In the genomic region with DNA sequence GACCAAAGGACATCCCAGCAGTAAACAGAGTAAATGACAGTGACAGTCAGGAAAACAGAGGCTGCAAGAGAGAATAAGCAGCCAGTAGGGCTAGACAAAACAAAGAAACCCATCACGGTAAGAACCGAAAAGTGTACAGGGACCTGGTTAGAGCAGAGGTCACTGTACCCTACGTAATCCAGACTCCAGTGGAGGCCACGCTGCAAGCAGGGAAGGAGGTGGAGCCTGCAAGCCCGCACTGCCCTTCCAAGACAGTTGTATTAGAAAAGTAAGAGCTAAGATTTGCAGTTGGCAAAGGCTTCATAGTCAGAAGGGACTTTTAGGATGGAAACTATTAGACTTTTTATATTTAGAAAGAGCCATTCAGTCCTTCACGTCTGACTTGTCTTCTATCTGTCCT, we compare ENCODE assay signal across 25 mouse cellular contexts. TPM values are rescaled to one million over a fixed set of nuclear protein-coding genes. Genes with fewer than 3 reads are reported as not detected.
DNase-seq lines count a peak whose midpoint lies in the region; TF ChIP-seq lines count a peak whose summit lies in the region.
"Had no signal": no experiment of that assay in that cellular context is flagged by ENCODE, and none has a peak within 500 bp of the region (broad histone marks: within the 10 kb centered on the region; RNA-seq: fewer than 3 reads in every experiment).

No protein-coding gene starts in this region.

- WGBS in bone marrow, adult 2 months: 65% methylated on average over 6 of the region's 6 CpGs

- no peaks in the 10 kb centered on the region for H3K27me3 ChIP-seq in CH12.LX (replicated peaks)
- H3K27me3 ChIP-seq: forebrain, embryonic 13.5 days; heart, embryonic 15.5 days had no signal

- TF ChIP-seq CTCF in CH12.LX (conservative IDR thresholded peaks at IDR 0.05 in 1 of 2, IDR thresholded peaks at IDR 0.05 in 1 of 2; ENCODE audit: low read depth in 2 of 2, low read length in 2 of 2): no peak
- TF ChIP-seq CTCF in bone marrow, adult 2 months (IDR thresholded peaks at IDR 0.05; ENCODE audit: control insufficient read depth, insufficient read depth, low read length): no peak

- peaks cover 16 to 71% of the 10 kb centered on the region in 2 experiments for H3K4me1 ChIP-seq in CH12.LX (ENCODE audit: control insufficient read depth in 1 of 2, insufficient read depth in 2 of 2)
- H3K4me1 ChIP-seq in bone marrow, adult 2 months (ENCODE audit: control insufficient read depth, insufficient read depth, low read length): peaks cover 5% of the 10 kb centered on the region
- H3K4me1 ChIP-seq: embryonic facial prominence, embryonic 10.5 days; forebrain, embryonic 13.5 days; heart, embryonic 15.5 days; hindbrain, embryonic 10.5 days had no signal

- H3K9me3 ChIP-seq in CH12.LX (replicated peaks; ENCODE audit: low read length): no peaks in the 10 kb centered on the region
- H3K9me3 ChIP-seq: embryonic facial prominence, embryonic 10.5 days; forebrain, embryonic 13.5 days; heart, embryonic 15.5 days; hindbrain, embryonic 10.5 days had no signal

- H3K27ac ChIP-seq in CH12.LX (ENCODE audit: insufficient read depth, low read depth): peak overlapping the region; percentile 76
- H3K27ac ChIP-seq in bone marrow, adult 2 months (ENCODE audit: control insufficient read depth, insufficient read depth, low read depth, low read length, poor library complexity): peak overlapping the region; percentile 76
- H3K27ac ChIP-seq: embryonic facial prominence, embryonic 10.5 days; forebrain, embryonic 13.5 days; heart, adult 2 months; heart, embryonic 15.5 days; hindbrain, embryonic 10.5 days; hindbrain, embryonic 14.5 days had no signal

- peak overlapping the region; percentile 17; the same call in 1 of the 2 replicates for H3K9ac ChIP-seq in CH12.LX (ENCODE audit: insufficient read depth, low read depth)
- H3K9ac ChIP-seq: forebrain, embryonic 13.5 days; forebrain, postnatal 0 days; heart, embryonic 15.5 days; hindbrain, embryonic 14.5 days had no signal

- TF ChIP-seq EP300 in CH12.LX (IDR thresholded peaks at IDR 0.05; ENCODE audit: low read length): no peak

- no peaks in the 10 kb centered on the region; the same call in 1 of the 2 replicates for H3K79me2 ChIP-seq in CH12.LX (replicated peaks; ENCODE audit: control insufficient read depth, extremely low read depth, insufficient read depth, poor library complexity, severe bottlenecking)

- peak overlapping the region in 2 of 3 experiments; percentile 34 to 42 for H3K4me3 ChIP-seq in CH12.LX (replicated peaks in 1 of 3; ENCODE audit: low read depth in 2 of 3, low read length in 2 of 3, poor library complexity in 1 of 3)
- H3K4me3 ChIP-seq in bone marrow, adult 2 months (replicated peaks; ENCODE audit: control insufficient read depth, low read depth, low read length): peak overlapping the region; percentile 65
- H3K4me3 ChIP-seq: embryonic facial prominence, embryonic 10.5 days; forebrain, embryonic 13.5 days; heart, adult 2 months; heart, embryonic 15.5 days; hindbrain, embryonic 10.5 days had no signal

- H3K36me3 ChIP-seq in CH12.LX (replicated peaks in 1 of 2; ENCODE audit: control insufficient read depth in 1 of 2, insufficient read depth in 1 of 2, low read length in 1 of 2): peaks cover 0 to 4% of the 10 kb centered on the region in 2 experiments
- H3K36me3 ChIP-seq: embryonic facial prominence, embryonic 10.5 days; heart, embryonic 15.5 days; hindbrain, embryonic 10.5 days had no signal

- TF ChIP-seq RAD21 in CH12.LX (IDR thresholded peaks at IDR 0.05; ENCODE audit: low read depth, low read length): no peak

- peak overlapping the region; percentile 67 for H3K4me2 ChIP-seq in CH12.LX (ENCODE audit: insufficient read depth, low read depth, poor library complexity, severe bottlenecking)
- H3K4me2 ChIP-seq: forebrain, embryonic 13.5 days; heart, embryonic 11.5 days; heart, embryonic 15.5 days; hindbrain, embryonic 14.5 days had no signal

- in situ Hi-C loops in CH12.LX (cut with MboI; ENCODE audit: low pct_ligation_motif_present, low pct_unique_long_range_greater_than_20kb, low sequenced_read_pairs): no loop called here

- DNase-seq in adrenal gland, postnatal 36 days: peak; percentile 32
- no peak for DNase-seq in adrenal gland, postnatal 10 days
- DNase-seq in ovary, postnatal 36 days (ENCODE audit: low spot score): peak; percentile 39
- no peak for DNase-seq in ovary, postnatal 10 days (ENCODE audit: low spot score)
- DNase-seq in CH12.LX (ENCODE audit: extremely low read depth): peak; percentile 46
- no peak for DNase-seq in layer of hippocampus, postnatal 36 days
- no peak for DNase-seq in kidney, adult 11 months
- DNase-seq: cerebellum, adult 18-20 months; cerebellum, adult 9-11 months; cerebellum, postnatal 36 days; forebrain, postnatal 0 days; gastrocnemius, postnatal 14 days; heart, adult 2 months; heart, postnatal 14 days had no signal

- dilution Hi-C loops in CH12.LX (cut with MboI; ENCODE audit: extremely low pct_ligation_motif_present, extremely low pct_unique_long_range_greater_than_20kb, low sequenced_read_pairs): no loop called here

- peak; percentile 11; the same call in 1 of the 2 replicates for TF ChIP-seq POLR2A in CH12.LX (IDR thresholded peaks at IDR 0.05; ENCODE audit: low read depth, low read length)
- TF ChIP-seq POLR2A in bone marrow, adult 2 months (IDR thresholded peaks at IDR 0.05; ENCODE audit: borderline replicate concordance, control insufficient read depth, low read depth, low read length): no peak

TF ChIP-seq in CH12.LX, 34 proteins besides CTCF, POLR2A, EP300 and RAD21:
- TF ChIP-seq MAFK (IDR thresholded peaks at IDR 0.05; ENCODE audit: insufficient replicate concordance, low read length) (no peak), PAX5 (IDR thresholded peaks at IDR 0.05; ENCODE audit: low read length) (no peak), ZNF384 (IDR thresholded peaks at IDR 0.05; ENCODE audit: low read depth, low read length) (no peak), ELF1 (IDR thresholded peaks at IDR 0.05; ENCODE audit: low read depth, low read length) (no peak), MXI1 (IDR thresholded peaks at IDR 0.05; ENCODE audit: low read depth, low read length) (no peak), ZKSCAN1 (IDR thresholded peaks at IDR 0.05; ENCODE audit: borderline replicate concordance, low read depth, low read length) (no peak), ZC3H11A (IDR thresholded peaks at IDR 0.05; ENCODE audit: low read depth, low read length) (no peak), NELFE (IDR thresholded peaks at IDR 0.05; ENCODE audit: low read depth, low read length) (no peak), ZMIZ1 (IDR thresholded peaks at IDR 0.05; ENCODE audit: low read depth, low read length) (no peak), USF2 (conservative IDR thresholded peaks at IDR 0.05; ENCODE audit: low read depth, low read length) (no peak), E2F4 (IDR thresholded peaks at IDR 0.05; ENCODE audit: insufficient replicate concordance, low read depth, low read length) (no peak), MYC (IDR thresholded peaks at IDR 0.05; ENCODE audit: low read depth, low read length) (no peak), TCF12 (IDR thresholded peaks at IDR 0.05; ENCODE audit: low read depth, low read length) (no peak), GABPA (IDR thresholded peaks at IDR 0.05; ENCODE audit: insufficient replicate concordance, low read depth, low read length) (no peak)

RNA-seq across cellular contexts. Expression of a gene that starts 0.4 kb away (rescaled TPM):
- total RNA-seq in adrenal gland, postnatal 36 days (2021): under 1 TPM in 1 of 2 experiments, not detected in 1; 0.36 TPM
- total RNA-seq in adrenal gland, postnatal 10 days (2021): 1 to 10 TPM; 3.0 to 3.2 TPM
- total RNA-seq in CH12.LX (2012; rRNA removed) (10.6 and 18.5 TPM in 2 replicates), CH12.LX (2014; rRNA removed) (30.6 and 34.8 TPM in 2 replicates)
- 15.4 and 17.7 TPM in 2 replicates for polyA plus RNA-seq in CH12.LX (2012; ENCODE audit: insufficient read length, low read depth)
- polyA plus RNA-seq in bone marrow, adult 2 months (2011; ENCODE audit: insufficient read depth, insufficient read length, low replicate concordance, missing spikeins): 18.2 and 44.1 TPM in 2 replicates
- not detected for total RNA-seq in layer of hippocampus, postnatal 36 days (2021)
- total RNA-seq: forebrain, postnatal 0 days; gastrocnemius, adult 18-20 months had no signal
- polyA plus RNA-seq: embryonic facial prominence, embryonic 10.5 days; embryonic facial prominence, embryonic 14.5 days; forebrain, embryonic 13.5 days; hindbrain, embryonic 10.5 days; hindbrain, embryonic 14.5 days had no signal

RNA-seq across cellular contexts. Expression of a gene that starts 14.2 kb away (rescaled TPM):
- total RNA-seq in adrenal gland, postnatal 36 days (2021): not detected
- under 1 TPM in 1 of 2 experiments, not detected in 1; 0.24 TPM for total RNA-seq in adrenal gland, postnatal 10 days (2021)
- not detected in 2 replicates for total RNA-seq in CH12.LX (2012; rRNA removed)
- not detected in 2 replicates for total RNA-seq in CH12.LX (2014; rRNA removed)
- not detected in 2 replicates for polyA plus RNA-seq in CH12.LX (2012; ENCODE audit: insufficient read length, low read depth)
- polyA plus RNA-seq in bone marrow, adult 2 months (2011; ENCODE audit: insufficient read depth, insufficient read length, low replicate concordance, missing spikeins): not detected in 2 replicates
- total RNA-seq in layer of hippocampus, postnatal 36 days (2021): under 1 TPM; 0.45 to 0.58 TPM
- total RNA-seq: forebrain, postnatal 0 days; gastrocnemius, adult 18-20 months; gastrocnemius, postnatal 14 days; heart, adult 2 months; heart, postnatal 14 days; MEL had no signal
- polyA plus RNA-seq: CD4-positive, CD25-positive, alpha-beta regulatory T cell, adult 4 months; embryonic facial prominence, embryonic 10.5 days; embryonic facial prominence, embryonic 14.5 days; forebrain, embryonic 13.5 days; heart, adult 2 months; heart, embryonic 11.5 days; heart, embryonic 15.5 days; hindbrain, embryonic 10.5 days had no signal

RNA-seq across cellular contexts. Expression of a gene that starts 41.6 kb away (rescaled TPM):
- 10 to 100 TPM; 18.9 to 19.8 TPM for total RNA-seq in adrenal gland, postnatal 36 days (2021)
- 10 to 100 TPM; 14.0 to 17.7 TPM for total RNA-seq in adrenal gland, postnatal 10 days (2021)
- 30.9 and 37.2 TPM in 2 replicates for total RNA-seq in CH12.LX (2012; rRNA removed)
- total RNA-seq in CH12.LX (2014; rRNA removed): 41.7 and 49.4 TPM in 2 replicates
- 30.4 and 36.5 TPM in 2 replicates for polyA plus RNA-seq in CH12.LX (2012; ENCODE audit: insufficient read length, low read depth)
- polyA plus RNA-seq in bone marrow, adult 2 months (2011; ENCODE audit: insufficient read depth, insufficient read length, low replicate concordance, missing spikeins): 7.5 and 18.2 TPM in 2 replicates
- total RNA-seq in layer of hippocampus, postnatal 36 days (2021): 10 to 100 TPM; 14.8 to 15.6 TPM

RNA-seq across cellular contexts. Expression of a gene that starts 42.1 kb away (rescaled TPM):
- under 1 TPM; 0.53 to 0.95 TPM for total RNA-seq in adrenal gland, postnatal 36 days (2021)
- total RNA-seq in adrenal gland, postnatal 10 days (2021): under 1 TPM; 0.45 to 0.76 TPM
- total RNA-seq in CH12.LX (2012; rRNA removed) (4.2 and 5.7 TPM in 2 replicates), CH12.LX (2014; rRNA removed) (0.52 and 0.99 TPM in 2 replicates)
- 1.2 and 1.9 TPM in 2 replicates for polyA plus RNA-seq in CH12.LX (2012; ENCODE audit: insufficient read length, low read depth)
- polyA plus RNA-seq in bone marrow, adult 2 months (2011; ENCODE audit: insufficient read depth, insufficient read length, low replicate concordance, missing spikeins): 2.4 and 4.4 TPM in 2 replicates
- total RNA-seq in layer of hippocampus, postnatal 36 days (2021): under 1 TPM; 0.48 to 0.60 TPM
- polyA plus RNA-seq: CD4-positive, CD25-positive, alpha-beta regulatory T cell, adult 4 months; hindbrain, embryonic 10.5 days had no signal

RNA-seq across cellular contexts. Expression of a gene that starts 49.4 kb away (rescaled TPM):
- total RNA-seq in adrenal gland, postnatal 36 days (2021): 1 to 10 TPM; 3.3 to 8.5 TPM
- 10 to 100 TPM; 12.4 to 22.3 TPM for total RNA-seq in adrenal gland, postnatal 10 days (2021)
- total RNA-seq in CH12.LX (2012; rRNA removed) (20.2 and 31.8 TPM in 2 replicates), CH12.LX (2014; rRNA removed) (29.5 and 31.1 TPM in 2 replicates)
- polyA plus RNA-seq in CH12.LX (2012; ENCODE audit: insufficient read length, low read depth): 36.1 and 44.3 TPM in 2 replicates
- 23.0 and 75.4 TPM in 2 replicates for polyA plus RNA-seq in bone marrow, adult 2 months (2011; ENCODE audit: insufficient read depth, insufficient read length, low replicate concordance, missing spikeins)
- total RNA-seq in layer of hippocampus, postnatal 36 days (2021): 1 to 10 TPM; 4.5 to 4.6 TPM
- polyA plus RNA-seq: embryonic facial prominence, embryonic 10.5 days had no signal

Comparison
In these comparisons a context has a peak if more than half of its experiments do, and no peak if none do; other contexts are left out.
1. DNase-seq: peak in adrenal gland, postnatal 36 days (2 of 2), ovary, postnatal 36 days (single experiment) and CH12.LX (single experiment); none in adrenal gland, postnatal 10 days (single experiment), ovary, postnatal 10 days (single experiment), layer of hippocampus, postnatal 36 days (0 of 2) and kidney, adult 11 months (single experiment).